Mouse (Mus musculus): ENCODE results near the gene Noc2l. TPM values are rescaled to one million over a fixed set of nuclear protein-coding genes. Genes with fewer than 3 reads are reported as not detected.

Gene Noc2l
- 21.8 and 23.8 TPM in 2 replicates for polyA plus RNA-seq (2015; fragmentation: Nextera tagmentation; extraction: Ambion mirVana)

DNA sequence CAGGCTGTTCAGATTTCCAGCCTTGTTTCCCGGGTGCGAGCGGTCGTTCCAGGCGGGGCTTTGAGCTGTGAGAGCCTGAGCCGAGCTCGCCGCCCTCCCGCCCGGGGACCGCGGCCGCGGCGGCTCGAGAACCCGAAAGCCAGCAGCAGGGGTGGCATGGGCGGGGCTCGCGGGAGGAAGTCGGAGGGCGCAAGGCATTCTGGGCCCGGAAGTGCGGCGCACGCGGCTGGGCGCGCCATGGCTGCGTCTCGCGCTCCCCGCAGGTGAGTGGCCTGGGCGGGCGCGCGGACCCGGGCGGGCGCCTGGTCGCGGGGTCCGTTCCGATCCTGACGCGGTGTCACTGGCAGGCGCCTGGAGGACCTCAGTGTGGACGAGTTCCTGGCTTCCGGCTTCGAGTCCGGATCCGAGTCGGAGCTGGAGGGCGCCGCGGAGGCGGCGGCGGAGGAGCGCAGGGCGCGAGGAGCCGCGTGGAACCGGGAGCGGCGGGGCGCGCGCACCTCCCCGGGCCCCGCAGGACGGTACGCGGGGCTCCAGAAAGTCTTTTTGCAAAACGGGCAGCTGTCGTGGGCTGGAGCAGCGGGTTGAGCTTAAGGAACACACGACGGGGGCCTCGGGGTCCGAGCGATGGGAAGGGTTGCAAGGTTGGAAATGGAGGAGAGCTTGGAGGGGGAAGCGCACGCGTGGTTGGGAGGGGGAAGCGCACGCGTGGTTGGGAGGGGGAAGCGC, at the start of gene Noc2l:
Noc2l (plus strand) TSS at position 203 of the 726 bp plus-strand sequence.

GRCm38 (mm10) chr4:156197131-156197828, 38.5 kb upstream of the Noc2l start, which contains the start of gene Agrn:
Gene Agrn (minus strand): TSS chr4:156197488.

DNA sequence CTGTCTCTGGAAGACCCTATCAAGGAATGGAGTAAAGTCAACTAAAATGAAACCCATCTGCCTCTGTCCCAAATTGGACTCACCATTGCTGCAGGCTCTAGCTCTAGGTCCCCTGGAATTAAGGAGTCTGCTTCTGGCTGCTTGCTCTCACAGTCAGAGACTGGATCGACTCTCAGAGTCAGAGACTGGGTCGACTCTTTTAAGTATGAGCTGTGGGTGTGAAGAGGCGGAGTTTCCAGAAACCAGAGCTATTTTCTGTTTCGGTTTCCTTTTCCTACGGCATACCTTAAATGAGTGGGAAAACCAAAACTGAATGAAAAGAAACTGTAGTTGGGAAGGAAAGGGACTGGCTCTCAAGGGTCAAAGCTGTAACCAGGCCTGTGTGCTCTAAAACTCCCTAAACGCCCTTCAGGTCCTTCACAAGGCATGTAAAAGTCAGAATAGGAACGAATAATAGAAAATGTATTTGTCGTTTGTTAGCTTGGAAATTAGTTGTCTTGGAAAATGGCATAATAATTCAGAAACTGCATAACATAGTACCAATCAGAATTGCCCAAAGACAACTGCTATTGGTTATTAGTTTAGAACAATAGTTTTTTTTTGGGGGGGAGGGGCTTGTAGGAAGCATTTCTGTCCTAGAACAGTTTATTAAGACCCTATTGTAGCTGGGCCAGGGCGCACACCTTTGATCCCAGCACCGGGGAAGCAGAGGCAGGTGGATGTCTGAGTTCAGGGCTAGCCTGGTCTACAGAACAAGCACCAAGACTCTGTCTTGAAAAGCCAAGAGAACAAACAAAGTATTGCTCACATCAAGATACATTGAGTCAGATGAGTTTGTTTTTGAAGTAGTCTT, 35.0 kb upstream of the Noc2l start, which contains the start of gene Isg15:
Isg15 (minus strand) TSS at position 196 of the 853 bp plus-strand sequence.

GRCm38 (mm10) chr4:156203001-156203412, 32.8 kb upstream of the Noc2l start, which contains the start of gene AW011738:
Gene AW011738 (plus strand): TSS chr4:156203304.

GRCm38 (mm10) chr4:156215649-156216048, 20.2 kb upstream of the Noc2l start, which contains the start of gene Perm1:
Gene Perm1 (plus strand): TSS chr4:156215868.

GRCm38 (mm10) chr4:156234701-156235213, 1.1 kb upstream of the Noc2l start, which contains the start of gene Plekhn1:
Gene Plekhn1 (minus strand): TSS chr4:156234857.

GRCm38 (mm10) chr4:156255078-156255839, 19.4 kb downstream of the Noc2l start, which contains the start of gene Samd11:
Gene Samd11 (minus strand): TSS chr4:156255657.

Small RNAs within 50 kb of the gene (microRNA-seq; reads per million reads assigned to microRNA genes)
- 0.85 to 1.5 reads per million in 2 experiments for gene Mir7658

Other genes with a start within 250 kb of the Noc2l start
- 8.4 and 8.5 TPM in 2 replicates for gene B3galt6, start 243.4 kb upstream of the Noc2l start, polyA plus RNA-seq (2015; fragmentation: Nextera tagmentation; extraction: Ambion mirVana)
- 85.8 and 116 TPM in 2 replicates for gene Sdf4, start 243.1 kb upstream of the Noc2l start, polyA plus RNA-seq (2015; fragmentation: Nextera tagmentation; extraction: Ambion mirVana)
- gene Tnfrsf4, start 222.2 kb upstream of the Noc2l start, polyA plus RNA-seq (2015; fragmentation: Nextera tagmentation; extraction: Ambion mirVana) = 0.23 and 0.38 TPM in 2 replicates
- 1.0 and 1.3 TPM in 2 replicates for gene Tnfrsf18, start 209.8 kb upstream of the Noc2l start, polyA plus RNA-seq (2015; fragmentation: Nextera tagmentation; extraction: Ambion mirVana)
- gene Ttll10, start 176.6 kb upstream of the Noc2l start, polyA plus RNA-seq (2015; fragmentation: Nextera tagmentation; extraction: Ambion mirVana) = not detected in 2 replicates
- 4.9 and 5.1 TPM in 2 replicates for gene 9430015G10Rik, start 126.0 kb upstream of the Noc2l start, polyA plus RNA-seq (2015; fragmentation: Nextera tagmentation; extraction: Ambion mirVana)
- gene Rnf223, start 105.5 kb upstream of the Noc2l start, polyA plus RNA-seq (2015; fragmentation: Nextera tagmentation; extraction: Ambion mirVana) = 0.19 TPM in 1 of 2 replicates, not detected in the other
- gene Agrn, start 38.5 kb upstream of the Noc2l start, polyA plus RNA-seq (2015; fragmentation: Nextera tagmentation; extraction: Ambion mirVana) = 9.7 and 10.3 TPM in 2 replicates
- gene Isg15, start 35.2 kb upstream of the Noc2l start, polyA plus RNA-seq (2015; fragmentation: Nextera tagmentation; extraction: Ambion mirVana) = 5.4 and 5.6 TPM in 2 replicates
- gene AW011738, start 32.7 kb upstream of the Noc2l start, polyA plus RNA-seq (2015; fragmentation: Nextera tagmentation; extraction: Ambion mirVana) = 1.4 and 2.0 TPM in 2 replicates
- gene Perm1, start 20.1 kb upstream of the Noc2l start, polyA plus RNA-seq (2015; fragmentation: Nextera tagmentation; extraction: Ambion mirVana) = 17.7 and 19.9 TPM in 2 replicates
- gene Plekhn1, start 1.2 kb upstream of the Noc2l start, polyA plus RNA-seq (2015; fragmentation: Nextera tagmentation; extraction: Ambion mirVana) = 7.1 TPM in 2 replicates
- gene Samd11, start 19.6 kb downstream of the Noc2l start, polyA plus RNA-seq (2015; fragmentation: Nextera tagmentation; extraction: Ambion mirVana) = not detected in 2 replicates
- not detected in 2 replicates for gene Vmn2r-ps159, start 95.1 kb downstream of the Noc2l start, polyA plus RNA-seq (2015; fragmentation: Nextera tagmentation; extraction: Ambion mirVana)